Mouse (Mus musculus): Measurements from ENCODE around the gene Vps13c.

Gene Vps13c

GRCm38 (mm10) chr9:67878197-67878769 lies 38.1 kb downstream of the Vps13c start:
- peak; percentile 14 for DNase-seq (ENCODE audit: low read depth, low spot score)

- DNase-seq (ENCODE audit: low read depth, low spot score), result no peak
These were observed 43.3 kb downstream of the Vps13c start for GRCm38 (mm10) chr9:67883349-67883984.

- DNase-seq (ENCODE audit: low read depth, low spot score), result no peak
These were observed 43.9 kb downstream of the Vps13c start for GRCm38 (mm10) chr9:67884095-67884494.

GRCm38 (mm10) chr9:67886981-67887720 lies 47.0 kb downstream of the Vps13c start:
- peak; percentile 69 for DNase-seq (ENCODE audit: low read depth, low spot score)

GRCm38 (mm10) chr9:67893474-67893873 lies 53.3 kb downstream of the Vps13c start:
- no peak for DNase-seq (ENCODE audit: low read depth, low spot score)

- DNase-seq (ENCODE audit: low read depth, low spot score), result no peak
These were observed 56.6 kb downstream of the Vps13c start for GRCm38 (mm10) chr9:67896646-67897295.

- no peak for DNase-seq (ENCODE audit: low read depth, low spot score)
These were observed 60.2 kb downstream of the Vps13c start for GRCm38 (mm10) chr9:67900398-67900797.

- DNase-seq (ENCODE audit: low read depth, low spot score), result no peak
These were observed 64.2 kb downstream of the Vps13c start for GRCm38 (mm10) chr9:67904355-67904754.

- no peak for DNase-seq (ENCODE audit: low read depth, low spot score)
These were observed 65.3 kb downstream of the Vps13c start for GRCm38 (mm10) chr9:67905541-67905940.

- DNase-seq (ENCODE audit: low read depth, low spot score), result no peak
These were observed 74.5 kb downstream of the Vps13c start for GRCm38 (mm10) chr9:67914681-67915080.

GRCm38 (mm10) chr9:67922350-67922749 lies 82.2 kb downstream of the Vps13c start:
- DNase-seq (ENCODE audit: low read depth, low spot score), result no peak

GRCm38 (mm10) chr9:67930629-67931028 lies 90.4 kb downstream of the Vps13c start:
- DNase-seq (ENCODE audit: low read depth, low spot score), result no peak

- DNase-seq (ENCODE audit: low read depth, low spot score), result no peak
These were observed 97.1 kb downstream of the Vps13c start for GRCm38 (mm10) chr9:67937286-67937685.

GRCm38 (mm10) chr9:67955466-67956010 lies 115.3 kb downstream of the Vps13c start:
- peak; percentile 61 for DNase-seq (ENCODE audit: low read depth, low spot score)

- DNase-seq (ENCODE audit: low read depth, low spot score), result no peak
These were observed 121.8 kb downstream of the Vps13c start for GRCm38 (mm10) chr9:67961953-67962352.

GRCm38 (mm10) chr9:67965889-67966288 lies 125.7 kb downstream of the Vps13c start:
- no peak for DNase-seq (ENCODE audit: low read depth, low spot score)

GRCm38 (mm10) chr9:67967011-67967410 lies 126.8 kb downstream of the Vps13c start:
- no peak for DNase-seq (ENCODE audit: low read depth, low spot score)

- peak; percentile 42 for DNase-seq (ENCODE audit: low read depth, low spot score)
These were observed 133.3 kb downstream of the Vps13c start for GRCm38 (mm10) chr9:67973451-67973850.

- DNase-seq (ENCODE audit: low read depth, low spot score), result no peak
These were observed 135.3 kb downstream of the Vps13c start for GRCm38 (mm10) chr9:67975491-67975890.

GRCm38 (mm10) chr9:68006566-68006965 lies 166.4 kb downstream of the Vps13c start:
- DNase-seq (ENCODE audit: low read depth, low spot score), result no peak

- peak; percentile 78 for DNase-seq (ENCODE audit: low read depth, low spot score)
These were observed 174.8 kb downstream of the Vps13c start for GRCm38 (mm10) chr9:68014991-68015396.
